Mouse (Mus musculus) embryo, embryonic 11 days (tissue): Measurements from ENCODE around the gene Traf7.

Source experiments
- DNase-seq: peaks from one replicate; pipeline ENCODE4 v3.0.0-alpha.2; 2015

Traf7 gene

GRCm38 (mm10) chr17:24476022-24476776 is 51.5 kb downstream of the Traf7 start:
- no peak for DNase-seq

GRCm38 (mm10) chr17:24475586-24475985 is 52.2 kb downstream of the Traf7 start:
- no peak for DNase-seq

- DNase-seq: no peak
These were observed 53.2 kb downstream of the Traf7 start for GRCm38 (mm10) chr17:24474557-24474956.

GRCm38 (mm10) chr17:24473612-24474275 is 54.0 kb downstream of the Traf7 start, which contains the start of gene Bricd5:
Bricd5 (plus strand) TSS chr17:24473884.
- no peak for DNase-seq

GRCm38 (mm10) chr17:24472512-24472911 is 55.2 kb downstream of the Traf7 start:
- no peak for DNase-seq

GRCm38 (mm10) chr17:24470701-24471527 is 56.8 kb downstream of the Traf7 start:
- DNase-seq: peak; percentile 60

GRCm38 (mm10) chr17:24469910-24470602 is 57.7 kb downstream of the Traf7 start, which contains the start of the genes E4f1 and Pgp:
E4f1 (minus strand) TSS chr17:24470313.
Pgp (plus strand) TSS chr17:24470392.
- peak; percentile 99 for DNase-seq

GRCm38 (mm10) chr17:24469336-24469909 is 58.3 kb downstream of the Traf7 start:
- no peak for DNase-seq

GRCm38 (mm10) chr17:24468636-24469246 is 59.0 kb downstream of the Traf7 start:
- DNase-seq: no peak

- DNase-seq: no peak
These were observed 64.2 kb downstream of the Traf7 start for GRCm38 (mm10) chr17:24463374-24464133.

- DNase-seq: no peak
These were observed 64.8 kb downstream of the Traf7 start for GRCm38 (mm10) chr17:24462932-24463331.

GRCm38 (mm10) chr17:24461580-24461979 is 66.2 kb downstream of the Traf7 start:
- peak; percentile 59 for DNase-seq
